Mouse (Mus musculus) left cerebral cortex, postnatal 10 days (tissue): ENCODE results near the gene Slc38a4. TPM values are rescaled to one million over a fixed set of nuclear protein-coding genes. Genes with fewer than 3 reads are reported as not detected.

Source experiments
- DNase-seq, 2 experiments: peaks; one replicate each; pipeline ENCODE4 v3.0.0; 2021 to 2022; ENCODE audit warnings: low spot score in 2 of 2, mixed read lengths in 1 of 2; ENCODE audit errors: extremely low spot score in 1 of 2
- intact Hi-C: fragments of 180-260 bp; cut with DNase I; formaldehyde crosslinking; loops from one replicate; pipeline ENCODE4 v1.15.1; 2025
- total RNA-seq, 2 experiments: library from RNA; stranded (reverse); gene quantifications; 2 replicates each; pipeline ENCODE4 v1.2.3; 2021

Gene Slc38a4
- total RNA-seq, 2 experiments from 2014 or later, result 1.7 TPM

DNA sequence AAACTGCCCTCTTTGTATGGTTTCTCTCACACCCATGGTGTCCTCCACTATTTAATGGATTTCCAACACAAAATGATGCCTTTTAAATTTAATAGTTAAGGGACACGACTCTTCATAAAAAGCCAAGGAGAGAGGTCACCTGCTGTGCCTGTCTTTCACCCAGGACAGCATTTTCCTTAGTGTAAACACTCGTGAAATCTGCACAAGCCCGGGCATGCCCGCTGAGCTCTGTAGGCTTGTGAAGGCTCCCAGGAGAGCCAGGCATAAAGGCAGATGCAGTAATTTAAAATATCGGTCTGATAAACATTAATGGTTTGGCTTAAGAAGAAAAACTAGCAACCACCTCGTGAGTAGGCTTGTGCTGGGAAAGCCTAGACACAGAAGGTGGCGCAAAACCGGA is 103.3 kb downstream of the Slc38a4 start:
- no peak for DNase-seq
- intact Hi-C loops, result loop anchor here (5.0 kb wide), 1 partner anchor 185 kb away; no protein-coding TSS in a partner anchor

DNA sequence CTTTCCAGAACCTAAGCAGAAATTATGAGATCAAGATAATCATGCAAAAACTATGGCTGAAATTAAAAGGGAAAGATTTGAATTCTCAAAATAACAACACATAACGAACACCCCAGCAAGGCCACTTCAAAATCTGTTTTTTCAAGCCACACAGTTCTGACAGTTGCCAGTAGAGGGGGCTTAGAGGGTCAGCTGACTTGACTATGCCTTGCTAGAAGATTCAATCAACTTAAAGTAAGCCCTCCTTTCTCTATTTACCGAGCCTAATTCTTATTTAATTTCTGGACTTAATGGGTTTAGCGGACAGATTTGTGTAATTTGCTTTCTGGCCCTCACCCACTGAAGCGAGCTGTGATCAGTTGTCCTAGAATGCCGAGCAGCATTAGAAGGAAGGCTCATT is 104.0 kb downstream of the Slc38a4 start:
- intact Hi-C loops, result loop anchor here (5.0 kb wide), 1 partner anchor 186 kb away; no protein-coding TSS in a partner anchor
- no peak for DNase-seq

DNA sequence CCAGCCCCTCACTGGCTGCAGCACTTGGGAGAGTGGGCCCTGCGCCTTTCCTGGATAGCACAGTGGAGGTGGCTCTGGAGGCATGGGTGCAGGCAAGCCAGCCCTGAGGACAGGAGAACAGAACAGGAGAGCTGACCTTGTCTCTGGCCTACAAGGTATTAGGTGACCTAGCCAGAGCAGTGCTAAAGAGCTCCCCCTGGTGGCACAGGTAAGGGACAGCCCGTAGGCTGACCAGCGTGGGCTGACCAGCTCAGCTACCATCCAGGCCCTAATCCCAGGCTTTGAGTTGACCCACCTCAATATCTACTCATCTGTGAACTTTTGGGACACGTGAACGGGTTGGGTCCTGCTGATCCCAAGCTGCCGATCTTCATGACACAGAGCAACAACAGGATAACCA is 107.3 kb downstream of the Slc38a4 start:
- intact Hi-C loops, result no loop called here

More for the DNA sequence above, 107.3 kb downstream of the Slc38a4 start:
- DNase-seq, result no peak

Other genes starting within 250 kb of the Slc38a4 start
- gene Pced1b, start 191.2 kb upstream of the Slc38a4 start, total RNA-seq, result 1 to 10 TPM; 7.0 to 7.2 TPM
- 1 to 10 TPM; 6.8 to 6.9 TPM for gene Amigo2, start 191.3 kb upstream of the Slc38a4 start, total RNA-seq